Mouse (Mus musculus) embryo, embryonic 9.5 days (tissue): ENCODE measurements around the gene Cbr2.

ENCODE experiments used
- DNase-seq: peaks from one replicate; pipeline ENCODE4 v3.0.0-alpha.2; 2017; ENCODE audit errors: extremely low spot score

Cbr2 gene

DNA sequence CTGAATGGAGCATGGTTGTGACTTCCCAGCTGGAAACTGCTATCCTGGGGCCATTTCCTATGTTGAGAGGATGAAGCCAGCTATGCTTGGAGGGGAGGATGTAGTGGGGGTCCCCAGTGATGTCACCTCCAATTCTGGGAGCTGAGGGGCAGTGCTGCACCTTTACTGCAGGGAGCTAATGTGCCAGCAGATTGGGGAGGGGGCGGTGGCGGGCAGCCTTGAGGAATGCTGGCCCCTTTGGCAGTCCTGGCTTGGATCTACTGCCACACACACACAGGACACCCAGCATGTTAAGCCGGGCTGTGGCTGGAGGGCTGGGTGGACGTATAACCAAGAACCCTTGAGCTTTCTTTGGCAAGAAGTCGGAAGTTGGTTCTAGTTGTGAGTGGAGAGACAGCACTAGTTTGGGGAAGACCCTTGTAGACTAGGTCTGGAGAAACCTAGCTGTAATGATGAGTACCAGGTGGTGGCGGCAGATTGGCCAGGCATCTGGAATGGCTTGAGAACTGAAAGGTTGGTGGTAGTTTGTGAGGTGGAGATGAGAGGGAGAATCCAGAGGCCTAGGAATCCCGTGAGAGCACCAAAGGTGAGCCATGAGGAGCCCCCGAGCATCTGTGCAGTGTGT, 19.8 kb downstream of the Cbr2 start:
- DNase-seq: no peak

DNA sequence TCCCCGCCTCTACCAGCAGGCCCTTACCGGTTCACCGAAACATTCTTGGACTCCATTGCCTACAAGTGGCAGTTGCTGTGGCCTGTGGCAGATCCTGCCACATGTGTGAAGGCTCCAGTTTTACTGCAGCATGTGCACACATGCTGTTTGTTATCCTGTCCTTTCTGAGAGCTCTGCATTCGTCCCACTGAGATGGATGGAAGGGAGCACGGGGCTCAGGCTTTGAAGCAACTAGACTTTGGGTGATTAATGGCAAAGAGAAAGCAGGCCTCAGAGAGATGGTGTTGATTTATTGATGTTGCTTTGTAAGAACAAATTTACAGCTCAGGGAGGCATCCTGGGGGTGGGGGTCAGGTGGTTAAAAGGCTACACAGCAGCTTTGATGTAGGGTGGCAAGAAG, 21.2 kb downstream of the Cbr2 start:
- DNase-seq: no peak

DNA sequence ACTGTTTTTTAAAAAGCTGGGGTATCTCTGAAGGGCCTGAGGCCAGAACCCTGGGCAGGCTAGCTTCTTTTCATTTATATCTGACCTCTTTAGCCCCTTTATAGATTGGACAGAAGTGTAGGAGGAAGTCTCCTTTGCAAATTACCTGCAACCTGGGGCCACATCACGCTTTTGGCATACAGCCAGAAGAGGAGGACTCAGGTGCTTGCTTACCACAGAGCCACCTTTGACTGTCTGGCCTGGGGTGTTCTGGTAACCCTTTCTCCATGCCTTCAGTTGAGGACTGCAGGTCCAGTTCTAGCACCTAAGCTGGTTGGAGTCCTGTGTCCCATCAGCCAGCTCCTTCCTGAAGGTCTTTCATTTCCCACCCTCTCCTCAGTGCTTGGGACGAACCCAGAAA, 22.4 kb downstream of the Cbr2 start:
- no peak for DNase-seq

DNA sequence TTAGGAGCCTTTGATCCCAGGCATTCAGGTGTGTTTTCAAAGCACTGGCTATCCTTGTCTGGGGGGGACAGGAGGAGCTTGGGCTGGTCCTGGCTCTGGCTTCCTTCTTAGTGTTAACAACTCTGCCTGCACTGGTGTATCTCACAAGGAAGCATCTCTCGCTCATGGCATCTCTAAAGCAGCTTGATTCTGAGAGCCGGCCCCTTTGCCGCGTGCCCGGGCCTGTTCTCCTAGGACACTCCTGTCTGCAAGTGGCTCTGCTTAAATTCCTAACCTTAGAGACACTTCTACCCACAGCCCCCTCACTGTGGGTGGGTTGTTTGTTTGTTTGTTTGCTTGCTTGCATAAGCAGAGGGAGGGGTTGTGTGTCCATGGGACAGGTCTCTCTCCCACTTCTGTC, 23.9 kb downstream of the Cbr2 start:
- DNase-seq: no peak

DNA sequence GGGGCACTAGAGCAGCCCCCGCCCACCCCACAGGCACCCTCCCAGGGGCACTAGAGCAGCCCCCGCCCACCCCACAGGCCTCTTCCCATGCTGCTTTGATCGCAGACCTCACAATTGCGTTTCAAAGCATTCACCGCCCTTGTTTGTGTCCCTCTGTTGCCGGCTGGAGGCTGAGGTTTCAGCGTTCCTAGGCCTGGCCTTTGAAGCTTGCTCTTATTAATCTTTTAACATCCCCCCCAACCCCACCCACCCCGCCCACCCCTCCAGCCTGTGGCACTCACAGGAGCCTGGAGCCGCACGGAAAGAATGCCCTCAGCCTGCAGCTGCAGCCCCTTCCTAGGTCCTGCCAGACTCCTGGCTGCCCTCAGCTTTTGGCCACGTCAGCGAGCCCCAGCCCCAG, 24.7 kb downstream of the Cbr2 start:
- peak; percentile 61 for DNase-seq

DNA sequence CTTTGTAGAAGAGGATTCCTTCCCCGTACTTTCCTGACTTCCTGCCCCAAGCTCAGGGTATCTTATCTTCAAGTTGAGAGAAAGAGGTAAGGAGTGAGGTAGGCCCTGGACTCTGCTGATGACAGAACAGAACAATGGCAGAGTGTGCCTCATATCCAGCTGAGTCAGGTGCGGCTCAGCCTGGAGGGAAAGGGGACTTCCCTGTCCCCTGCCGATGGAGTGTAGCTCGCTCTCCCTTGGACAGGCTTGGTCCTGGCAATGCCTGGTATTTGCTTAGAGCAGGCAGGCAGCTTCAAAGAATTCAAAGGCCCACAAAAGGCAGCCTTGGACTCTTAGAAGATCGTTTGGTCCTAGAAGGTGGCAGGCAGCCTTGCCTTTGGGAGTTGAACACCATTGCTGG, 25.8 kb downstream of the Cbr2 start:
- DNase-seq: no peak

DNA sequence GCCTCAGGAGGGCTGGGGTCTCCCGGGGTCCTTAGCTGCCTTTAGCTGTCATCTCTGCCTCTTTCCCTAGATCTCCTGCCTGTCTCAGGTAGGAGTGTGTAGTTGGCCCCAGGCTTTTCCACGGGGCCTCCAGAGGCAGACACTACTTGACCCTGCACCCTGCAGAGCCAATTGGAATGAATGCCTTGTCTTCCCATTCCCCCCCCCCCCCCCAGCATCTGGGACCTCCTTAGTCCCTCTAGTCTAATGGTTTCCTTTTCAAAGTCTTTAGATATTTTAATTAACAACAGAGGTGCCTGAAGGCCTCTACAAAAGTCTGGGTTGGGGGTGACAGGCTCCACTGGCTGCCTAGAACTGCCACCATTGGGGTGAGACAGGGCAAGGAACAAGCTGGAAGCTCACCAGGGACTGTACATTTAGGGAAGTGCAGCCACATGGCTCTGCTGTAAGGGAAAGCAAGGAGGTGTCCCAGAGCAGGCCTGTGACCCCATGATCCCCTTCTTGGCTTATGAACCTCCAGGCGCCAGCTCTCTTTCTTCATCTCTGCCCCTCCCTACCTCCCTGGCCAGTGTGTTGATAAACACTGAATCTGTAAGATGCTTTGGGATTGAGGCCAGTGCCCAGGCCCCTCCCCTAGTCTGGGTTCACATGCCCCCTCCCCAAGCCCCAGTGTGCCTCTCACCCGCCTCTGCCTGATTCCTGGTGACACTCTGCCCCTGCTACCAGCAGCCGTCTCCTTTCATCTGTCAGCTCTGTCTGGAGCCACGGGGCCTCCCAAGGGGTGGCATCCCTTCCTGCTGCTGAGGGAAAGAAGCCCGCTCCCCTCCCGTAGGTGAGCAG, 27.2 kb downstream of the Cbr2 start:
- peak; percentile 48 for DNase-seq

DNA sequence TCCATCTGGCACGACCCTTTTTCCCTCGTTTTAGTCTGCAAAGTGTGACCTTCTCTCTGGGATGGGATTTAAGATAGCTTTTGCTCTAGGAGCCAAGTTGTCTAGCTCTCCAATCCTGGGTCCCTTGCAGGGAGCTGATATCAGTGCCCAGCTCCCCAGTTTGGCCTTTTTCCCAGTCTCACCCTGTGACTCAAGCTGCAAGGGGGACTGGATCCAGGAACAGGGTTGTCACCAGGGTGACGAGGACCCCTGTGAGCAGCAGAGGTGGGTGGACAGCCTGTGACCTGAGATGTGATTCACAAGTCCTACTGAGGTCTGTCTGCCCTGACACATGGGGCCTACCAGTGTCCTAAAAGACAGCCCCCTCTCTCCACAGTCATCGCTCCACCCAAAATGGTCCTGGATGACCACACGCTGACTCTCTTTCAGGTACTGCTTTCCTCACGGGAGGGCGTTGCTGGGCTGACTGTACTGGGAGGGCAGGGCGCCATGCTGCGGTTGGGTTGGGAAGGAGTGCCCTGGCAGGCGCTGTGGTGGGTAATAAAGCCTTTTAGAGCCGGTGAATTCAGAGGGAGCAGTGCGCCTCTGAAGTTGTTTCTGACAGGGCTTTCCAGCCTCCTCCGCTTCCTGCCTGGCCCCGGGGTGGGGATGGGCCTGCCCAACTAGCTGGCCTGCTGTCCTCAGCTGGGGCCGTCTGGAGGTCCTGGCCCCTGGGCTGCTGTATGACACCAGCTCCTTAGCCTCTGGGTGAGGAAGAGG, 28.0 kb downstream of the Cbr2 start:
- no peak for DNase-seq

DNA sequence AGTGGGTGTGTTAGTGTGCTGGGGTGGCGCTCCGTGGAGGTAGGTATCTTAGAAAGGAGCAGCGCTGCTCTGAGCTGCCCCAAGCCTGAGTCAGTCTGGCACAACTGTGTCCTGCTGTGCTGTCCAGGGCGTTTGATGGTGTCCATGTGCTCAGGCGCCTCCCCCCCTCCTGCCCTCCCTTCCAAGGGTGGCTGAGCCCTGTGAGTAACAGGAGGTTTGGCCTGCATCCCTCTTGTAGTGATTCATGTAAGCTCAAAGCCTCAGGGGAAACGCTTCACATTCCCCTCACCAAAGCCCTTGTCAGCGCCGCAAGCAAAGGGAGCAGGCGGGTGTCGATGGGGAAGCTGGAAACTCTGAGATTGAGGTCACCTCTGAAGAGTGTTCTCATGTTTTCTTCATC, 34.2 kb downstream of the Cbr2 start:
- DNase-seq: no peak

DNA sequence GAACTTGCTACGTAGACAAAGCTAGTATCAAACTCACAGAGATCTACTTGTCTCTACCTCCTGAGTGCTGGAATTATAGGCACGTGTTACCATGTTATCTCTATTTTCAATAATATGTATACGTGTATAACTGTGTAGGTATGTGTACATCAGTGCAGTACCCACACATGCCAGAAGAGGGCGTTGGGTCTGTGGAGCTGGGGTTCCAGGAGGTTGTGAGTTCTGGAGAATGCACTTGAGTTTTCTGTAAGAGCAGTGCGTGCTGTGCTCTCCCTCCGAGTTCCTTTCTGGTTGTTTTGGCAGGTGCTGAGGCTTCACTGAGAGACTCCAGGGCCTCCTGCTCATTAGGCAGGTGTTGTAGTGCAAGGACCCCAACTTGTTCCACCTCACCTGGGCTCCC, 35.3 kb downstream of the Cbr2 start:
- DNase-seq: no peak

DNA sequence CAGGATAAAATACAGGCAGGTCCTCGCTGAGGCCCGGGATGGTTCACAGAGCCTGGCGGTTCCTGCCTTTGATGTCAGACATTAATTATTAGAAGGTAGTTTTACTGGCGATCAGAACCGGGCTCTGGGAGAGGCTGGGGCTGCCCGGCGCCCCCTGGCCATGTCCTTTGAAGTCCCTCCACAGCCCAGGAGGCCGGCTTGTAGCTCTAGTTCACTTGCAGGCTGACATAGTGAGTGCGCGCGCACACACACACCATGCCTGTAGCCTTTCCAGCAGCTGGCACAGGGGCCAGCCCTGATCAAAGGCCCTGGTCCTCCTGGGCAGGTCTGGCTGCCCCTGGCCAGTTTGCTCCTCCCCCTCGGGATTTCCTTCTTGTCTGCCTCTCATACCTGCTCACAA, 36.3 kb downstream of the Cbr2 start:
- no peak for DNase-seq

DNA sequence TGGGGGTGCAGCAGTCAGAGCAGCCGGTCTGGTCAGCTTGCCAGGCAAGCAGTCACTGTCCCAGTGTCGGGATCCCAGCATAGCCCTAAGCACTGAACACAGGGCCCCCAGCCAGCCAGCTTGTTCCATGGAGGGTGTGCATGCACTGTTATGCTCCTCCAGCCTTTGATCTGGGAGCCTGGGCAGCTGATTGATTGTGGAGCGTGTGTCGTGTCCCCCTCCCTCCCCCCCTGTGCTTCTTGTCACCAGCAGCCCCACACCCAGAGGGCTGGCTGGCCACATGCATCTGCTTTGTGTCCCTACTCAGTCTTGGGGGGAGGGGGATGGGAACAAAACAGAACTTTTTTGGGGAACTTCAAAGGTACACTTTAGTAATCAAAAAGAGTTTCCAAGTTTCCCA, 36.7 kb downstream of the Cbr2 start:
- DNase-seq: peak; percentile 73

DNA sequence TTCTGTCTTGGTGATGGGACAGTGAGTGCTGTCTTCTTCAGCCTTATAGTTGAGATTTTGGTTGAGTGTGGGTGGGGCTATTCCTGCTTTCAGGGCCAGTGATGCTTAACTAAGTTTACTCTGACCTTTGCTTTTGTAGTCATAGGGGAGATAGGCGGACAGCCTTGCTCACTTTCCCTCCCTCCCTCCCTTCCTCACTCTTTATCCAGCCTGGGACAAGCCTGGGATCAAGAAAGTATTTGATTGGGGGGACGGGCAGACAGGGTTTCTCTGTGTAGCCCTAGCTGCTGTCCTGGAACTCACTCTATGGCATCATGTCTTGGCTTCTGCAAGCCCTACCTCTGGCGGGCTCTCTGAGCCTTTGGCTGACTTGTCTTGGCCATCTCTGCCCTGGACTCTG, 38.5 kb downstream of the Cbr2 start:
- no peak for DNase-seq

DNA sequence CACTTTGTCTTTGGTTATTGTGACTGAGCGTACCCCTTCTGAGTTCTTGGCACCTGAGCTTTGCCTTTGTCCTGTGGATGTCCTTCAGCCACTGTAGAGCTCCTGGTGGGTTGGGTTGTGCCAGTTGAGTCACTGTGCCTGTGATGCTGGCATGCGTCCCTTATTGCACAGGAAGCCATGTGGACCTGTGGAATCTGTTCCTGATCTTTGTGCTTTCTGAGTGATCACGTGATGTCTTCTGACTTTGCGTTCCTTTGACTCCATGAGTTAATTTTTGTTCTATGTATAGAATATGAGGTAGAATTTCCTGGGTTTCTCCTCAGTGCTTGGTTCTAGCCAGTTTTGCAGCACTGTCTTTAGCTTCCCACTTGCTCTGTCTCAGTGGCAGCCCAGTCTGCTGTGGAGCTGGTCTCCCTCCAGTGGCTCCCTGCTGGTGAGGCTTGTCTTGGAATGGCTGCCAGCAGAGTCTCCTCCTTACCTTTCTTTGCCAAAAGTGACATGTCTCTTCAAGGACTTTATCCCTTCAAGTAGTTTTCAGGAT, 39.4 kb downstream of the Cbr2 start:
- DNase-seq: no peak

DNA sequence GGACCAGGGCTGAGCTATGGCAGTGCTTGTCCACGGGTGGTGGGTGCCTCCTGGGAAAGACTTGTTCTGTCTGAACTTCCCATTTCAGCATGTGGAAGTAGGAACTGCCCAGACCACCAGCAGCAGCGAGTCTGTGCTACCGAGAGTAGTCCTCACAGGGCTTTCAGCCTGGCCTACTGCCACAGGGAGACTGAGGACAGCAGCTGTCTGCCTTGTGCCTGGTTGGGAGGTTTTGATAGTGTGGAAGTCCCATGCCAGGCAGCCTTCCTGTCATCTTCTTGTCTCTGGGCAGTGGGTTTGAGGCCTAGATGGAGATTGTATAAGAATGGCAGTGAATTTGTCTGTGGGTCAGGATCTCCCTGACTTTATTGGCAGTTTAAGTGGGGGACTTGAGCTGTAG, 42.5 kb downstream of the Cbr2 start:
- no peak for DNase-seq

DNA sequence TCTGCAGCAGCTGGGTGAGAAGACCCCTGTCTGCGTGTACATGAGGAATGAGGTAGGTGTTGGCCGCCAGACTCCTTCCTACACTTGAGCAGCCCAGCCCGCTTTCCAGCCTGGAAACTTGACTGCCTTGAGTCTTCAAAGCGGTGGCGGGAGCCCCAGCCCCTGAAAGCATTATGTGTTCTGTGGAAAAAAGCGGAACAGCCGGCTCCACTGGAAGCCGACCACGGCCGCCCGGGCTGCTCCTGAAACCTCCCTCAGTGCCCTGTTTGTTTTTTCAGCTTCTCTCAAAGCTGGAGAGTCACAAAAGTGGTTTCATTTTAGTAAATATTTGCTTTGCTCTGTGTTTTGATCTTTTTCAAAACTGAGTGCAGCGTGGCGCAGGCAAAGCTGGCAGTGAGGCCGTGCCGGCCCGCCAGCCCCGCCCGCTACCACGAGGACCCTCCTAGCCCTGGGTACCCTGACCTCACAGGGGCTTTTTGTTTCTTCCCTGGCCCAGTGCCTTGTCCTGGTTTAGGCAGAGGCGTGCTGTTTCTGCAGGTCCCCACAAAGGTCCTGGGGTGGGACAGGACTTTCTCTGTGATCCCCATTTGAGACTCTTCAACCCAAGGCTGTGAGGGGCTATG, 45.2 kb downstream of the Cbr2 start:
- no peak for DNase-seq

DNA sequence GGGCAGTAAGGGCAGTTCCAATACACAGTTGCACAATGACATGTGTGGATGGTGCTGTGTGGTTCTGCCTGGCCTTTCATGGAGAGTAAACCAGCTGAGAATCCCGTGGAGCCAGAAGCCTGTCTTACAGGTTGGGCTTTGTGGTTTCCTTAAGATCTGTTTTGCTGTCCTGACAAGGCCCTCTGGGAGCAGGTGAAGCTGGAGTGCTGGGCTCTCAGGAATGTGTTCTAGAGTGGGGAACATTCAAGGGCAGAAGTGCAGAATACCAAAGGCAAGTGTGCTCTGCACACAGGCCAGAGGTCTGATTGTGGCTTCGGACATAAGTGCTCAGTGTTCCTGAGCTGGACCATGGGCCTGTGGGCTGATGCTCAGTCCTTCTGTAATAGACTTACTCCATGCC, 47.3 kb downstream of the Cbr2 start:
- no peak for DNase-seq

DNA sequence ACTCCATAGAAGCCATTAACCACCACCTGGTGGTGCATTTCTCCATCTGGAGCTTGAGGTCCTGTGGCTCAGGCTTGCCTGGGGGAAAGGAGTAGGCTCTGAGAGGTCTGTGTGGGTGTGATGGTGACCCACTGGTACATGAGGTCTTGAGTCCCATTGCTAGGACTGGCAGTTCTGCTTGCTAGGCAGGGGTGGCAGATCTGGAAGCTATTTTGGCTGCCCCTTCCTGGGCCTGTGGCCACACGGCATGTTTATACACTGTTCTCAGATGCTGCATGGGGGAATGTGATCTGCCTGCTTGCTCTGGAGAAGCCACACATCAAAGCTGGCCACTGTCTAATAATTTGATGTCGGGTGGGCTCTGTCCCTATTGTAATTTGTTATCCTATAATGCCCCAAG, 47.8 kb downstream of the Cbr2 start:
- DNase-seq: no peak

DNA sequence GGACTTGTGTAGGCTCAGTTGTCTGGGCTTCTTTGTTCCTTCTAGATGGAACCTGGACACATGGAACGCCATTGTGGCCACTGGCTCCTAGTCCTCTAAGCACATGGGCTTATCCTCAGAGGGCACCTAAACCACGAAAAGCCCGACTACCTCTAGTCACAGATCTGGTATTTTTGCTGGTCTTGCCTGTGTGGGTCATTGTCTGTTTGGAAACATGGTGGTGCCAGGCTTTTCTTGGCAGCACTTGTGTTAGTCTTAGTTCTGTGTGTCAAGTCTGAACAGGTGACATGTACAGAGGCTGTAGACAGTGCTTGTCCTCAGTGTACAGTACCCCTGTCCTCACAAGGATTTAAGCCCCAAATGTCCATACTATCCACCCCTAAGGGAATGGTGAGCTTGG, 48.4 kb downstream of the Cbr2 start:
- DNase-seq: no peak

DNA sequence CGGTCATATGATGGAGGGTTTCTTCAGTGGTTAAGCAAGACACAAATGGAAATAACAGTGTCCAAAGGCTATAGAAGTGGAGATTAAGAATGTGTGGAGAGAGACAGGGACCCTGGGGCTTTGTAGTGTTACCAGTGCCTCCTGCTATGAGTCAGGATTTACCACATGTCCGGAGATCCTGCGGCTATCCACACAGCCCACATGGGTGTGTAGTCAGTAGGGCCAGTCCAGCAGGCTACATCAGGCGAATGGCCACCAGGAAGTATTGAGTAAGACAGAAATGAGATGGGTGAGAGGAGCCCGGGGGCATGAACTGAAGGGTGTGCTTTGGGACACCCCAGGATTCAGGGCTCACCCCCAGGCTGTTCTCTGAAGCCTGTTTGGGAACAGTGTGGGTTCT, 49.2 kb downstream of the Cbr2 start:
- no peak for DNase-seq

DNA sequence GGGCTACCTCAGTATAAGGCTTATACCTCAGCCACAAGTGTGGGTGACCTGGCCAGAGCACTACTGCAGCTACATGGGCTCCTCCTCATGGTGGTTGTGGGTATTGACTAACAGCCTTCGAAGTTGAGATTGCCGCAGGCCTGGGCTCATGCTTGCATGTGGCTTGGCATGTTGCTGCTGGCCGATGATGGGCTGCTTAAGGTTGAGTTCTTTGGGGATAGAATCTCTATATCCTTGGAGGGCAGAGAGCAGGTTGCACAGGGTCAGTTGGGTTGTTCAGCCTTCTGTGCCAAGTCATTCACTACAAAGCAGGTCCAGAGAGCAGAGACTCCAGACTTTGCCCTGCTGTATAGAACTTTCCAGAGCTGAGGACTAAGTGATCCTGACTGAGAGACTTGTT, 52.0 kb downstream of the Cbr2 start:
- no peak for DNase-seq
